8 mouse cellular contexts compared by ENCODE assay signal in the genomic region with DNA sequence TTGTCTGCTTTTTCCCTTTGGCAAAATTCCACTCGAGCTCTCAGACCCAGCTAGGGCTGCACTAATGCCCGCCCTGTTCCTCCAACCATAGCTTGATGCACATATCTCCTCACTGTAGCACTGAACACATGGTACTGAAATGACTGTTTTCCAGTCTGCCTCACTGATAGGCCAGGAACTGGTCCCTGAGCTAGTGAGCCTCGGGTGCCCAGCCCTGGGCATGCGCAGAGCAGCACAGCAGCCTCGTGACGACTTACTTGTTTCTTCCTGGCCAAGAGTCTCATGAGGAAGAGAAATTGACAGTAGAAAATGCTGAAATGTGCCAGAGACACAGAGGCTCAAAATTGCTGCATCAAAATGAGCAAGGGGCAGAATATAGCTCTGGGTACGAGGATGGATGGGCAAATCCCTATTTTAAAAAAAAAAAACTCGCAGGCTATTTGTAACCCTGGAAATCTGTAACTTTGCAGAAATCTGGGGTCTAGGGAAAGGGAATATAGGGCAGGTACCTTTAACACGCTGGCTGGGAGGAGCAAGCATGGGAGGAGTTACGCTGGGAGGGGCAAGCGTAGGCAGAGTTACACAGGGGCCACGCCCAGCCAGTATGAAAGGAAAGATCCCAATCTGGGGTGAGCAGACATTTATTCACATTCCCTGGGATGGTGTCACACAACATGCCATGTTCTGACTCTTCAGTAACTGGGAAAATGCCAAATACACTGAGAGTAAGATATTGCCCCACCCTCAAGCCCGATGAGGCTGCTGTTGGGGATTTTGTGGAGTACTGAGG. TPM values are rescaled to one million over a fixed set of nuclear protein-coding genes. Genes with fewer than 3 reads are reported as not detected.
A peak's percentile ranks its signal among the peaks of the same experiment; 100 is the strongest.
DNase-seq lines count a peak whose midpoint lies in the region; ATAC-seq and TF ChIP-seq lines count a peak whose summit lies in the region.

No protein-coding gene starts in this region.

- H3K4me3 ChIP-seq in midbrain, embryonic 13.5 days (replicated peaks): no peak overlapping the region
- no peak overlapping the region for H3K4me3 ChIP-seq in midbrain, embryonic 16.5 days (ENCODE audit: low read depth, low read length)
- H3K4me3 ChIP-seq in brown adipose tissue, adult 24 weeks (ENCODE audit: insufficient read depth, low read depth, low read length): peak overlapping the region; percentile 4
- peak overlapping the region; percentile 58 for H3K4me3 ChIP-seq in gastrocnemius, adult 2 months
- H3K4me3 ChIP-seq in intestine, embryonic 16.5 days (ENCODE audit: low read length): no peak overlapping the region
- no peak overlapping the region for H3K4me3 ChIP-seq in limb, embryonic 13.5 days

- H3K4me1 ChIP-seq in midbrain, embryonic 13.5 days (replicated peaks): peaks cover 56% of the 10 kb centered on the region
- H3K4me1 ChIP-seq in midbrain, embryonic 16.5 days (ENCODE audit: control insufficient read depth, insufficient read depth, low read length): peaks cover 37% of the 10 kb centered on the region
- H3K4me1 ChIP-seq in brown adipose tissue, adult 24 weeks (ENCODE audit: control insufficient read depth, insufficient read depth, insufficient read length, low read length): peaks cover 57% of the 10 kb centered on the region
- H3K4me1 ChIP-seq in intestine, embryonic 16.5 days (ENCODE audit: control insufficient read depth, insufficient read depth, low read length): peaks cover 30% of the 10 kb centered on the region
- H3K4me1 ChIP-seq in limb, embryonic 13.5 days: peaks cover 57% of the 10 kb centered on the region

- no peak overlapping the region for H3K27ac ChIP-seq in midbrain, embryonic 13.5 days
- no peak overlapping the region for H3K27ac ChIP-seq in midbrain, embryonic 16.5 days (ENCODE audit: low read length)
- peak overlapping the region; percentile 87 for H3K27ac ChIP-seq in brown adipose tissue, adult 24 weeks (replicated peaks; ENCODE audit: low read depth, low read length)
- peak overlapping the region; percentile 82 for H3K27ac ChIP-seq in gastrocnemius, adult 2 months
- 0 out of 2 replicates have a peak overlapping the region, but pooled peaks have one; percentile 18 for H3K27ac ChIP-seq in intestine, embryonic 16.5 days (ENCODE audit: low read length)
- peak overlapping the region; percentile 72; the same call in 1 of the 2 replicates for H3K27ac ChIP-seq in limb, embryonic 13.5 days

- intact Hi-C loops in gastrocnemius, adult 2 months (cut with DNase I): no loop called here

- WGBS in midbrain, embryonic 13.5 days: 54% methylated on average over 13 of the region's 13 CpGs
- WGBS in midbrain, embryonic 16.5 days: 51% methylated on average over 13 of the region's 13 CpGs
- WGBS in intestine, embryonic 16.5 days: 44% methylated on average over 13 of the region's 13 CpGs
- WGBS in limb, embryonic 13.5 days: 45% methylated on average over 13 of the region's 13 CpGs

- peaks cover 4% of the 10 kb centered on the region for H3K27me3 ChIP-seq in midbrain, embryonic 13.5 days
- H3K27me3 ChIP-seq in midbrain, embryonic 16.5 days (ENCODE audit: control insufficient read depth, insufficient read depth, low read depth, low read length): no peaks in the 10 kb centered on the region
- H3K27me3 ChIP-seq in intestine, embryonic 16.5 days (replicated peaks; ENCODE audit: control insufficient read depth, insufficient read depth, low read length): no peaks in the 10 kb centered on the region
- H3K27me3 ChIP-seq in limb, embryonic 13.5 days: peaks cover 10% of the 10 kb centered on the region; the same call in 1 of the 2 replicates

- ATAC-seq in midbrain, embryonic 13.5 days: peak; percentile 55; the same call in 1 of the 2 replicates
- no peak for ATAC-seq in midbrain, embryonic 16.5 days
- ATAC-seq in intestine, embryonic 16.5 days: peak; percentile 72
- ATAC-seq in limb, embryonic 13.5 days (ENCODE audit: low FRiP score, low read depth): peak; percentile 34
- ATAC-seq in monocyte, adult 5-6 weeks (replicated peaks; ENCODE audit: insufficient number of reproducible peaks, low FRiP score, low TSS enrichment, poor library complexity, severe bottlenecking): 0 out of 2 replicates have a peak, but pooled peaks have one; percentile 35

- H3K36me3 ChIP-seq in midbrain, embryonic 13.5 days: no peaks in the 10 kb centered on the region
- H3K36me3 ChIP-seq in midbrain, embryonic 16.5 days (ENCODE audit: control insufficient read depth, insufficient read depth, low read length): no peaks in the 10 kb centered on the region
- H3K36me3 ChIP-seq in intestine, embryonic 16.5 days (ENCODE audit: control insufficient read depth, insufficient read depth, low read length): no peaks in the 10 kb centered on the region
- no peaks in the 10 kb centered on the region for H3K36me3 ChIP-seq in limb, embryonic 13.5 days

- H3K9me3 ChIP-seq in midbrain, embryonic 13.5 days: no peaks in the 10 kb centered on the region
- no peaks in the 10 kb centered on the region for H3K9me3 ChIP-seq in midbrain, embryonic 16.5 days (replicated peaks; ENCODE audit: control insufficient read depth, low read length, poor library complexity, severe bottlenecking)
- no peaks in the 10 kb centered on the region for H3K9me3 ChIP-seq in intestine, embryonic 16.5 days (ENCODE audit: control insufficient read depth, low read length)
- H3K9me3 ChIP-seq in limb, embryonic 13.5 days: no peaks in the 10 kb centered on the region

- no peak overlapping the region for H3K9ac ChIP-seq in midbrain, embryonic 13.5 days (replicated peaks)
- H3K9ac ChIP-seq in midbrain, embryonic 16.5 days (ENCODE audit: low read depth, low read length): no peak overlapping the region
- 0 out of 2 replicates have a peak overlapping the region, but pooled peaks have one; percentile 22 for H3K9ac ChIP-seq in intestine, embryonic 16.5 days (ENCODE audit: low read depth, low read length)
- H3K9ac ChIP-seq in limb, embryonic 13.5 days: 0 out of 2 replicates have a peak overlapping the region, but pooled peaks have one; percentile 5

- TF ChIP-seq CTCF in gastrocnemius, adult 2 months (IDR thresholded peaks at IDR 0.05): no peak

- H3K4me2 ChIP-seq in midbrain, embryonic 13.5 days (replicated peaks): no peak overlapping the region
- no peak overlapping the region for H3K4me2 ChIP-seq in midbrain, embryonic 16.5 days (ENCODE audit: low read length)
- H3K4me2 ChIP-seq in intestine, embryonic 16.5 days (ENCODE audit: low read depth, low read length): 0 out of 2 replicates have a peak overlapping the region, but pooled peaks have one; percentile 30
- H3K4me2 ChIP-seq in limb, embryonic 13.5 days (replicated peaks): peak overlapping the region; percentile 47

- peak; percentile 83 for DNase-seq in gastrocnemius, adult 2 months
- peak; percentile 45 for DNase-seq in thymus, postnatal 25 days

RNA-seq across cellular contexts. Expression of a gene that starts 41.7 kb away (rescaled TPM):
- 31.3 and 34.4 TPM in 2 replicates for polyA plus RNA-seq in midbrain, embryonic 13.5 days (2015; fragmentation: Nextera tagmentation; extraction: Ambion mirVana)
- 64.1 and 66.2 TPM in 2 replicates for polyA plus RNA-seq in midbrain, embryonic 16.5 days (2015; fragmentation: Nextera tagmentation; extraction: Ambion mirVana)
- polyA plus RNA-seq in brown adipose tissue, adult 24 weeks (2012; ENCODE audit: insufficient read depth, insufficient read length, missing spikeins): 52.5 and 54.2 TPM in 2 replicates
- 10 to 100 TPM; 38.5 to 56.1 TPM for total RNA-seq in gastrocnemius, adult 2 months (2021)
- 29.2 and 32.0 TPM in 2 replicates for polyA plus RNA-seq in intestine, embryonic 16.5 days (2015; fragmentation: Nextera tagmentation; extraction: Ambion mirVana)
- 29.1 and 34.0 TPM in 2 replicates for polyA plus RNA-seq in limb, embryonic 13.5 days (2015; fragmentation: Nextera tagmentation; extraction: Ambion mirVana)
- total RNA-seq in monocyte, adult 5-6 weeks (2017): 62.1 to 195 TPM (median 62.9 TPM) in 3 replicates

Comparison
In these comparisons a context has a peak if more than half of its experiments do, and no peak if none do; other contexts are left out.
1. H3K27ac ChIP-seq: peak in brown adipose tissue, adult 24 weeks (single experiment), gastrocnemius, adult 2 months (single experiment), intestine, embryonic 16.5 days (single experiment) and limb, embryonic 13.5 days (single experiment); none in midbrain, embryonic 13.5 days (single experiment) and midbrain, embryonic 16.5 days (single experiment).
2. H3K4me2 ChIP-seq: peak in intestine, embryonic 16.5 days (single experiment) and limb, embryonic 13.5 days (single experiment); none in midbrain, embryonic 13.5 days (single experiment) and midbrain, embryonic 16.5 days (single experiment).
3. H3K4me3 ChIP-seq: peak in brown adipose tissue, adult 24 weeks (single experiment) and gastrocnemius, adult 2 months (single experiment); none in midbrain, embryonic 13.5 days (single experiment), midbrain, embryonic 16.5 days (single experiment), intestine, embryonic 16.5 days (single experiment) and limb, embryonic 13.5 days (single experiment).
4. H3K9ac ChIP-seq: peak in intestine, embryonic 16.5 days (single experiment) and limb, embryonic 13.5 days (single experiment); none in midbrain, embryonic 13.5 days (single experiment) and midbrain, embryonic 16.5 days (single experiment).